Mouse (Mus musculus) erythroblast, embryonic 14.5 days (primary cell): ENCODE data around the gene Gdap1l1.

Experiments used
- GATA1 ChIP-seq: IDR thresholded peaks from 2 replicates; pipeline ENCODE4 v1.6.1; 2012; ENCODE audit warnings: low read length, inconsistent platforms, mixed read lengths
- TAL1 ChIP-seq: IDR thresholded peaks from 3 replicates; pipeline ENCODE4 v1.6.1; 2012; ENCODE audit warnings: low read length, inconsistent platforms, mixed read lengths

DNA sequence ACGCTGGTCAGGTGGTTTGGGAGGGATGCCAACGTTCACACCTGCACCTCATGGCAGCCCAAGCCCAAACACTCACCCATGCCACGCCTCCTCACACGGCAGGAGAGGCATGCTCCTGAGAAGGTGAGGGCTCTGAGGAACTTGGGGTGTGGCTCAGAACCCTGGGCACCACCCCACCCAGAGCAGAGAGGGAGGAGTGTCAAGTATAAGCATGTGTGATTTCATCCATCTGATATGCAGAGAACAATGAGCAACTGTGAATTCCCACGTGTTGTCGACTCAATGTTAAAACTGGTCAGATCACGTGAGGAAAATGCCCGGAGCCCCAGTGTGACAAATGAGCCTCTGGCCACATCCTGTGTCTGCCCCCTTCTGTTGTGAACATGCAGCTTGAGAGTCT is 28.5 kb downstream of the Gdap1l1 start:
- TF ChIP-seq GATA1: no peak
- no peak for TF ChIP-seq TAL1
